Mouse (Mus musculus) CD4-positive helper T cell, adult 2 months (primary cell): Measurements from ENCODE around the gene Itgb8.

Source experiments
- DNase-seq: peaks from one replicate; pipeline ENCODE4 v3.0.0-alpha.2; 2012; ENCODE audit warnings: low read depth, missing footprints, low spot score

Itgb8 gene

GRCm38 (mm10) chr12:119147753-119148152, 90.8 kb downstream of the Itgb8 start:
- peak; percentile 11 for DNase-seq

- no peak for DNase-seq
Measured at GRCm38 (mm10) chr12:119146031-119146430, 92.6 kb downstream of the Itgb8 start.

GRCm38 (mm10) chr12:119137946-119138345, 100.7 kb downstream of the Itgb8 start:
- DNase-seq: no peak

GRCm38 (mm10) chr12:119113522-119114135, 125.0 kb downstream of the Itgb8 start:
- no peak for DNase-seq

- DNase-seq: no peak
Measured at GRCm38 (mm10) chr12:119110091-119110490, 128.5 kb downstream of the Itgb8 start.
